Mouse (Mus musculus) cerebellum, adult 9-11 months (tissue): ENCODE measurements at regions not wholly inside any gene's neighbourhood (a gene's known extent, or its start where the extent isn't known, plus 50 kb on each side); places are given as distances from the start of the nearest gene placed in this dataset.
A peak's percentile ranks its signal among the peaks of the same experiment; 100 is the strongest.

Source experiments
- DNase-seq: peaks from one replicate; pipeline ENCODE4 v3.0.0; 2022

GRCm38 (mm10) chr10:37589889-37590288, 451.2 kb upstream of the Marcks start:
- DNase-seq = peak; percentile 58

- no peak for DNase-seq
These were observed 450.3 kb upstream of the Marcks start for GRCm38 (mm10) chr10:37589009-37589408.

DNA sequence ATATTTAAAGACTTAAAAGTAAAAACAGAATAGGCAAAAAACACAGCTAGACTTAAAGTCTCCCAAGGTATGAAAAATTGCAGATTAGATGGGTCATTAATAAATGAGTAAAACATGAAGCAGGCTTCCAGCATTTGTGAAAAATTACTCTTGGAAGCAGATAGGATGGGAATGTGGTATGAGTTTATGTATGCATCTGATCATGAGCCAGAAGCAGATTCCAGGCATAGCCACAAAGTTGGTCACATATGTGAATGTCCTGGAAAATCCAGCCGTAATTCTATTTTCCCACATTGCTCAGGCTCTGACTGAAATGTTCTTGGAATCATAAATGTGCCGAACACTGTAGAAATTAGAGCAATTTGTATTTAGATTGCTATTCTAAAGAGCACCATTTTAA, 432.5 kb upstream of the Marcks start:
- no peak for DNase-seq

- DNase-seq = no peak
These were observed 423.0 kb upstream of the Marcks start for GRCm38 (mm10) chr10:37561705-37562104.

GRCm38 (mm10) chr10:37549446-37549845, 410.7 kb upstream of the Marcks start:
- DNase-seq = no peak

GRCm38 (mm10) chr10:37540703-37541102, 402.0 kb upstream of the Marcks start:
- DNase-seq = no peak

DNA sequence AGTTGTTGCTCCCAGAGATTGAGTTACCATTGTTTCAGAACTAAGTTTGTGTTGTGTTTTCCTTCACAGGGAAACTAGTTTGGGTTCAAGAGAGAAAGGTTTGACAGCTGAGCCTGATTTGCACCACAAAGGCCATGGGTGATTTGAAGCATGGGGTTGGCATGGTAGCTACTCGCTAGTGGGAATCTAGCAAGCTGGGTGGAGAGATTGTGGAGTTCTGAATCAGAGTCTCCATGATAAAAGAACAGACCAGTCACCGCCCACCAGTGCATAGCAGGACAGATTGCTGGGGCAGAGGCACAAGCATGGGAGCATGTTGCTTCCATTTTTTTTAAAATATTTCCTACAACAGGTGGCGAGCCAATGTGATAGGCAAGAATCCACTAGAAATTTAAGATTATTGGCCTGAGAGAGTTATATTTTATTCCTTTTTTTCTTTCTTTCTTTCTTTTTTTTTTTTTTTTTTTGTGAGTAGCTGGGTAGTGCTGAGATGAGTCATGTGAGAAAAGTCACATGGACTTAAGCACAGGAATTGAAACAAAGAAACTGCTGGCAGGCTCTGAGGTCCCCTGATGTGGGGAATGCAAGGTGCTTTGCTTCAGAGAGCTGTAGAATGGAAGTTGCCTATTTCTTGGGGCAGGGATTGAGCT, 367.4 kb upstream of the Marcks start:
- no peak for DNase-seq

- no peak for DNase-seq
These were observed 365.7 kb upstream of the Marcks start for GRCm38 (mm10) chr10:37504468-37504867.

DNA sequence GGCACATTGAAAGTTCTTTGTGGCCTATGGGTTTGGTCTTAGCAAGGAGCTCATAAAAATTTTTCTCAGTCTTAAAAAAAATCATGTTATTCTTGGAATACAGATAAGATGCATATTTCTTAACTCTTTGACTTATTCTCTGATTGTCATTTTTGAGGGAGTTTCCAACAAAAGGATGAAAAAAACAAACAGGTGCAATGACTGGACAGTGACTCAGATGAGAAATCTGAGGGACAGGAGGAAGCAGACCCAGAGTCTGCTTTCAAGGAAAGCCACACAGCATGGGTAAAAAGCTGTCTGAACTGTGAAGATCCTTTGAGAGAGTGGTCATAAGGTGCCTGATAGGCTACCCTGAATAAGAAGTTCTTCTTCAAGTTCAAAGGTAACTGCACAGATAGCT, 363.8 kb upstream of the Marcks start:
- DNase-seq = no peak

- DNase-seq = no peak
These were observed 362.3 kb upstream of the Marcks start for GRCm38 (mm10) chr10:37501043-37501442.

GRCm38 (mm10) chr10:37495467-37495866, 356.7 kb upstream of the Marcks start:
- no peak for DNase-seq

DNA sequence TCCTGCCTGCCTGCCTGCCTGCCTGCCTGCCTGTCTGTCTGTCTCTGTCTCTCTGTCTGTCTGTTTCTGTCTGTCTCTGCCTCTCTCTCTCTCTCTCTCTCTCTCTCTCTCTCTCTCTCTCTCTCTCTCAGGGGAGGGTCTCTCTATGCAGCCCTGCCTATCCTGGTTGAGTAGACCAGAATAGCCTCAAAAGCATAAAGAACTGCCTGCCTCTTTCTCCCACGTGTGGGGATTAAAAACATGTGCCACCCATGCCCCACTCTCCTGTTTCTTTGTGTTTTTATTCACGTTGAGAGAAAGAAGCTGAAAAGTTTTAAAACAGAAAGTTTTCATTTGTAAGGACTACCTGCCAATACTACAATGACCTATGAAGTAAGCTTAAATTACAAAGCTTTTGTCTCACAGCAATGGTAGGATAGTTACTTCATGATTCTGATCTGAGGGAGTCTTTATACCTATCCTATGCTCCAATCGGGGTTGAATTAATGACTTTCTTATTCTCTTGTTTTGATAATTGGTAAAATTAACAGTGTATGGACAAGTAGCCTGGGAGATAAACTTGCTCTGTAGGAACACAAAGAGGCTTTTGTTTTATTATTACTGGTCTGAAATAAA, 355.9 kb upstream of the Marcks start:
- no peak for DNase-seq

DNA sequence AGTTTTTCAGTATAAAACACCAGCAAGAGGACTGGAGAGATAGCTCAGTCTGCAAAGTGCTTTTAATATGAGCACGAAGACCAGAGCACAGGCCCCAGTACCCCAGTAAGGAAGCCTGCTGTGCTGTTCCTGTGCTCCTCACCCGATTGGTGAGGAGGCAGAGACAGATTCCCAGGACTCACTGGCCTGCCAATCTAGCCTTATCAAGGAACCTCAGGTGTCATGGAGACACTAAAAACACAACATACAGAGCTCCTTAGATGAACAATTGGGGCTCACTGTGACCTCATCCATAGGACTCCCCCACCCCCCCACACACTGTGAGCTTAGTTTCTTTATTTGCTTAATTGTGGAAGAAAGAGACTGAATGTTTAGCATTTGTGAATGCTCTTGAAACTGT, 355.4 kb upstream of the Marcks start:
- no peak for DNase-seq

DNA sequence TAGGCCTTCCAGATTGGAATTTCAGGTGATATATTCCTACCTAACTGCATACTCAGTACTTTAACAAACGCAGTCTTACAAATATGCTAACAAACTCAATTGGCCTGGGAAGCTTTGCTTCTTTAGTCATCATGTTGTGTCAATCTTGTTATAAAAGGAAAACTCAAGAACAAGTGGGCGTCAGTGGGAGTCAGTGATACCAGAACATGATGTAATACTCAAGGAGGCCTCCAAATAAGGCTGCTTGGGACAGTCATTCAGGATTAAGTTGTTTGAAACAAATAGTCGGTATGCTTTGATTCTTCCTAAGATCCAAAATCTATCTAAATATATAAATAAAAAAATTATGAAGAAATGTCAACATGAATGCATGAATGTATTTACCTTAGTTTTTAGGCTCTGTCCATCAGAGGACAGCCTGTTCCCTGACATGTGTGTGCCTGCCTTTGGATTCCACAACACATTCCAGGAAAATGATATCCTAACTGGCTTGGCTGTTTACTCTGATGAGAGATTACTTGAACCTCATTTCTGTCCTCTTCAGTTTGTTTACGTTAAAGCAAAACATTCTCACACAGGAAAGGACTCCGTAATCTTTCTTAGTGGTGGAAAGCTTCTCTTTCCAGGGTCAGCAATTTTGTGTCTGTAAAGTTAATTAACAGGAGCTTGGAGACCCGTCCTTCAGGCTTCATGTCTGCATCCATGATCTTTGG, 345.7 kb upstream of the Marcks start:
- no peak for DNase-seq

DNA sequence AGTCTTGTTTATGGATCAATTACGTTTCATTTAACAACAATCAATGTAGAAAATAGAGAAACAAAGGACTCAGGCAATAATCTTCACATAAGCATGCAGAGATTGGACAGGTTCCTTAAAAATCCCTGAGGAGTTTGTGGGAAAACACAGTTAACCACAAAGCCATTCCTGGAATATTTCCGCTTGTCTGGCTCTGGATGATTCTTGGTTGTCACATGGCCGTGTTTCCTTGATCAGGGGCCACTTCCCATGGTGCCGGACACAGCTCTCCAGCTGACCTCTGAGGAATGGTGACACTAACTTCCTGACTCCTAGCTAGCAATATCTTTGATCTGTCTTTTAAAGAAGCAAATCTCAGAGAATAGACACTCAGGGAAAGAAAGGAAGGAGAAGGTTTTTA, 344.8 kb upstream of the Marcks start:
- no peak for DNase-seq

DNA sequence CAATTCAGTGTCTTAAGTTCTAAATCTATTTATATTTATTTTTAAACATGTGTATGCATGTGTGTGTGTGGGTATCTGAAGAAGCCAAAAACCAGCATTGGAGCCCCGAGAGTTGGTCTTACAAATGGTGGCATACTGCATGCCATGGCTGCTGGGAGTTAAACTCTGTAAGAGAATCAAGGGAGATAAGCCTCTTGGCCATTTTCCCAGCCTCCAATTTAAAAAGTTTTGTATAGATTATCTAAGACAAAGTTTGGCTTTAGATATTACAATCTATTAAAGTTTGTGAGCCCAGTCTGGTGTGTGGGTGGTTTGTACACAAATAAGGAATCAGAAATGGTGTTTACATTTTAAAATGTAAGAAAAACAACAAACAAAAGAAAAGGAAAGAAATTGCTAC, 343.2 kb upstream of the Marcks start:
- no peak for DNase-seq

GRCm38 (mm10) chr10:37480331-37480730, 341.6 kb upstream of the Marcks start:
- no peak for DNase-seq

DNA sequence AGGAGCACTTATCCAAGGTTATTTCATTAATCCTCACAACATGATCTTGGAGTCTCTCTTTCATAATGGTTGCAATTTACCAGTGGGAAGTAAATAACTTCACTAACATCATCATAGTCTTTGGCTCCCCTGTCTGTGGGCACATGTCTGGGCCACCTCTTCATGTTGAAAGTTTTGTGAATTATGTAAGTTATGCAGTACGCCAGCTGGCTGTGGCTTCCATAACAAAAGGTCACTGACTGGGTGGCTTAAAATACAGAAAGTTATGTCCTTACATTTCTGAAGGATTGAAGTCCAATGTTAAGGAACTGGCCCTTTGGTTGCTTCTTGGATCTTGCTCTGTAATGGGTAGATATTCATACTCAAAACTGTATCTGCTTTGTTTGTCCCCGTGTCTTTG, 339.4 kb upstream of the Marcks start:
- DNase-seq = no peak

- no peak for DNase-seq
These were observed 334.4 kb upstream of the Marcks start for GRCm38 (mm10) chr10:37473086-37473485.

DNA sequence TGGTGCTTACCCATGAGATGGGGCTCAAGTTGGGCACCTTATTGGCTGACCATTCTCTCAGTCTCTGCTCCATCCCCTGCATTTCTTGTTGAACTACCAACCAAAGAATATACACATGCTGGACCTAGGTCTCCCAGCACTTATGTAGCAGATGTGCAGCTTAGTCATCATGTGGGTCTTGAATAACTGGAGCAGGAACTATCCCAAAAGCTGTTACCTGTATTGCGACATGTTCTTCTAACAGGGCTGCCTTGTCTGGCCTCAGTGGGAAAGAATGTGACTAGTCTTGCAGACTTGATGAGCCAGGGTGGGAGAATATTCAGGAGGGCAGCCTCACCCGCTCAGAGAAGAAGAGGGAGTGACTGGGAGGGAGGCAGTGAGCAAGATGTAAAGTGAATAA, 318.7 kb upstream of the Marcks start:
- DNase-seq = no peak

GRCm38 (mm10) chr10:37449894-37450293, 311.2 kb upstream of the Marcks start:
- DNase-seq = no peak

DNA sequence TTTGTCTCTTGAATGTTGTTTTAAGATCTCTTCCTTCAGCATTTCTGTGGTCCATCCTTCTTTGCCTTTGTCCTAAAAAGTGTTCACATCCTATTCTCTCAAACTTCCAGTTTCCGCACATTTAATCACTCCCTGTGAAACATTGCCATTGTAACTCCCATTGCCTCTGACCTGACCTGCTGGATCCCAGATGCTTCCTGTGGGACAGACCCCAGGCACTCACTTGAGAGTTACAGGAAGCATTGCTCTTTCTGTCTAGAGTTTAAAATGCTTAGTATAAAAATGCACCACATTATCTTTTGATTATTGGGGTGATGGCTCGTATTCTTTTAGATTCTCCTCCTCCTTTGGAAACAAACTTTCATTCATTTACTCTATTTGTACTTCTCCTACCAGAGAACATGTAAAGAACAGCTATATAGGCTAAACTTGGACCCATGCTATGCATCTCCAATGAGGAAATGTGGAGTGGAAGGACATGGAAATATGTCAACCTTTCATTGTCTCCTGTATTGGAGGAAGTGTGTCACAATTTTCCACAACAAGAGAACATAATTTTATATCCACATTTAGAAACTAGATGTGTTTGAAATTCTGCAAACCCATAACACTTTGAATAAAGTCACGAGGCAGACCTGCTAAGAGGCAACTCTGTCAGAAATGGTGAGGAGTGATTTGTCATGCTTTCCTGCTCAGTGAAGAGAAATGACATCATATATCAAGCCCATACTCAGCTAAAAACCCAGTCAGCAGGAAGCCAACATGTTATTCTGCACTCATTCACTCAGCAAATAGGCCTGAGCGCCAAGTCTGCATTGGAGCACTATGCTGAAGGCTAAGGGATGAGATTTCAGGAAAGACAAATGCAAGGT, 308.8 kb upstream of the Marcks start:
- DNase-seq = no peak

- DNase-seq = no peak
These were observed 301.3 kb upstream of the Marcks start for GRCm38 (mm10) chr10:37439863-37440613.
